Mouse (Mus musculus): ENCODE results near the gene Epb41l3. TPM values are rescaled to one million over a fixed set of nuclear protein-coding genes. Genes with fewer than 3 reads are reported as not detected.

Epb41l3 gene
- total and polyA plus RNA-seq, 3 experiments = not detected

DNA sequence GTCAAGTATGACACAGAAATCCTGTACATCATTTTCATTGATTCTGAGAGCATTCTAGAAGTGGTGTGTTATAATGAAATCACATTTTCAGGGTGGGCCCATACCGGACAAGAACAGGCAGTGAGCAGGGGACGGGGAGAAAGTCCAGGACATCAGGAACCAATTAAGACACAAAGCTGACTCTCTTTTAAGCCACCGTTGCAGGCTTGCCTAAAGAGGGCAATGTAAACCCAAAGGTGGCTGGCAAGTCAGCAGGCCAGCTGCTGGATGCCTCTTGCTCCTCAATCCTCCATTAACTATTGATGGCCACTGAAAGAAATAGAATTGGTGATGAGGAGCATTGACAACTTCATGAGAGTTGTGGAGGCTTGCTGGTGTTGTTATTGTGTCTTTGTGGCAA is 75.8 kb downstream of the Epb41l3 start:
- no peak for TF ChIP-seq BHLHE40 (IDR thresholded peaks at IDR 0.05; ENCODE audit: borderline replicate concordance, low read depth, low read length)
- TF ChIP-seq MEF2A (IDR thresholded peaks at IDR 0.05; ENCODE audit: extremely low read depth, insufficient replicate concordance, low read depth, low read length, poor library complexity, severe bottlenecking) = no peak
- TF ChIP-seq MYC (IDR thresholded peaks at IDR 0.05; ENCODE audit: low read depth, low read length) = no peak
- no peak for TF ChIP-seq MXI1 (IDR thresholded peaks at IDR 0.05; ENCODE audit: low read depth, low read length)
- no peak for TF ChIP-seq SIN3A (IDR thresholded peaks at IDR 0.05; ENCODE audit: low read length)
- TF ChIP-seq MAZ (IDR thresholded peaks at IDR 0.05; ENCODE audit: low read depth, low read length) = no peak
- TF ChIP-seq NRF1 (IDR thresholded peaks at IDR 0.05; ENCODE audit: insufficient read depth, low read depth, low read length, poor library complexity, severe bottlenecking) = no peak
- TF ChIP-seq MAX (IDR thresholded peaks at IDR 0.05; ENCODE audit: low read length) = no peak
- TF ChIP-seq MYB (IDR thresholded peaks at IDR 0.05; ENCODE audit: low read depth, low read length) = no peak
- no peak for TF ChIP-seq RCOR1 (IDR thresholded peaks at IDR 0.05; ENCODE audit: low read depth, low read length)
- no peak for TF ChIP-seq JUND (IDR thresholded peaks at IDR 0.05; ENCODE audit: low read depth, low read length)
- TF ChIP-seq SMC3 (IDR thresholded peaks at IDR 0.05; ENCODE audit: low read depth, low read length) = no peak
- TF ChIP-seq RAD21 (IDR thresholded peaks at IDR 0.05; ENCODE audit: low read depth, low read length) = no peak
- no peak for TF ChIP-seq EP300 (IDR thresholded peaks at IDR 0.05; ENCODE audit: low read depth in 1 of 2, low read length in 2 of 2)
- TF ChIP-seq ZMIZ1 (IDR thresholded peaks at IDR 0.05; ENCODE audit: low read depth, low read length) = no peak
- no peaks in the 10 kb centered on the region for H3K79me2 ChIP-seq (ENCODE audit: control insufficient read depth, insufficient read depth, low read length, poor library complexity)
- no peaks in the 10 kb centered on the region for H3K36me3 ChIP-seq (ENCODE audit: control insufficient read depth in 1 of 2, insufficient read depth in 2 of 2, low read length in 2 of 2)
- no peaks in the 10 kb centered on the region for H3K4me1 ChIP-seq (ENCODE audit: control insufficient read depth in 1 of 2, insufficient read depth in 2 of 2, low read length in 2 of 2)
- no peak overlapping the region for H3K4me3 ChIP-seq (ENCODE audit: control insufficient read depth in 1 of 2, insufficient read depth in 1 of 2, low read depth in 2 of 2, low read length in 2 of 2)
- no peak for DNase-seq (ENCODE audit: low read depth, low spot score)
- H3K9me3 ChIP-seq (replicated peaks; ENCODE audit: insufficient read depth, low read length) = no peaks in the 10 kb centered on the region
- no peak overlapping the region for H3K9ac ChIP-seq (ENCODE audit: control insufficient read depth, low read depth, low read length, poor library complexity, severe bottlenecking)
- H3K27ac ChIP-seq (ENCODE audit: control insufficient read depth, low read depth, low read length) = no peak overlapping the region
- no peaks in the 10 kb centered on the region for H3K27me3 ChIP-seq (ENCODE audit: control insufficient read depth in 1 of 2, insufficient read depth in 2 of 2, low read length in 2 of 2)

DNA sequence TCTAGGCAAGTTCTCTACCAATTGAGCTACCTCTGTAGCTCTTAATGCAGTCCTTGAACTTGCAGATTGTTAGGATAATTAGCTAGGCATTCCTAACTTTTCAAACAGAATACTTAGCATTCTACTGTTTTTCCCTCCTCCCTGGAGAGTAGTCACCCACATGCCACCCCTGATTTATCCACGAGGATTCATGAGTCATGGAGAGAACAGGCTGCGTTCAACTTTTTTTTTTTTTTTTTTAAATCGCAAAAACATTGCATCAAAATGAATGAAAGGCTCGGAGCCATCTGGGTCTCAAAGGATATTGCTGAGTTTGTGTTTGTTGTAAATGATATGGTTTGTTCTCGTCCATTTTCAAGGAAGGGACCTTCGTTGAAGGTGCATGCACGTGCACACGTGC is 79.6 kb downstream of the Epb41l3 start:
- no peak overlapping the region for H3K9ac ChIP-seq (ENCODE audit: control insufficient read depth, low read depth, low read length, poor library complexity, severe bottlenecking)
- no peaks in the 10 kb centered on the region for H3K9me3 ChIP-seq (replicated peaks; ENCODE audit: insufficient read depth, low read length)
- H3K36me3 ChIP-seq (ENCODE audit: control insufficient read depth in 1 of 2, insufficient read depth in 2 of 2, low read length in 2 of 2) = no peaks in the 10 kb centered on the region
- no peak overlapping the region for H3K27ac ChIP-seq (ENCODE audit: control insufficient read depth, low read depth, low read length)
- no peaks in the 10 kb centered on the region for H3K4me1 ChIP-seq (ENCODE audit: control insufficient read depth in 1 of 2, insufficient read depth in 2 of 2, low read length in 2 of 2)
- no peaks in the 10 kb centered on the region for H3K27me3 ChIP-seq (ENCODE audit: control insufficient read depth in 1 of 2, insufficient read depth in 2 of 2, low read length in 2 of 2)
- no peak for TF ChIP-seq HCFC1 (IDR thresholded peaks at IDR 0.05; ENCODE audit: low read depth, low read length)
- no peak for DNase-seq (ENCODE audit: low read depth, low spot score)
- H3K79me2 ChIP-seq (ENCODE audit: control insufficient read depth, insufficient read depth, low read length, poor library complexity) = no peaks in the 10 kb centered on the region
- no peak overlapping the region for H3K4me3 ChIP-seq (ENCODE audit: control insufficient read depth in 1 of 2, insufficient read depth in 1 of 2, low read depth in 2 of 2, low read length in 2 of 2)

Data from MEL (cell line).